Mouse (Mus musculus): Measurements from ENCODE around the gene Sirt2. TPM values are rescaled to one million over a fixed set of nuclear protein-coding genes. Genes with fewer than 3 reads are reported as not detected.

The Sirt2 gene
- total and polyA plus RNA-seq, 3 experiments, result 34.1 to 103 (median 60.0) TPM

- DNase-seq (ENCODE audit: low spot score), result peak; percentile 96
- TF ChIP-seq TAL1 (conservative IDR thresholded peaks at IDR 0.05; ENCODE audit: low read depth, low read length) (no peak), GATA2 (IDR thresholded peaks at IDR 0.05; ENCODE audit: borderline replicate concordance, low read depth, low read length) (no peak), GATA1 (IDR thresholded peaks at IDR 0.05; ENCODE audit: borderline replicate concordance, low read length) (no peak), CTCF (IDR thresholded peaks at IDR 0.05; ENCODE audit: low read depth, low read length) (no peak), POLR2AphosphoS5 (IDR thresholded peaks at IDR 0.05; ENCODE audit: insufficient replicate concordance, low read depth, low read length) (no peak)
- Histone ChIP-seq H3K4me3 (ENCODE audit: low read depth, low read length) (peak overlapping the region; percentile 91), H3K36me3 (replicated peaks) (peaks cover 37% of the 10 kb centered on the region), H3K9me3 (replicated peaks) (no peaks in the 10 kb centered on the region), H3K4me1 (ENCODE audit: insufficient read depth, low read depth, low read length) (peaks cover 61% of the 10 kb centered on the region), H3K27me3 (ENCODE audit: insufficient read depth, low read length) (no peaks in the 10 kb centered on the region)
- ATAC-seq (ENCODE audit: extremely low read depth, insufficient number of reproducible peaks, low FRiP score, poor library complexity, severe bottlenecking), result peak; percentile 81
Observed at GRCm38 (mm10) chr7:28810107-28811066, 43.9 kb downstream of the Sirt2 start.

GRCm38 (mm10) chr7:28811228-28811627, 44.7 kb downstream of the Sirt2 start:
- TF ChIP-seq CTCF (IDR thresholded peaks at IDR 0.05; ENCODE audit: low read depth, low read length) (no peak), TAL1 (conservative IDR thresholded peaks at IDR 0.05; ENCODE audit: low read depth, low read length) (no peak), POLR2AphosphoS5 (IDR thresholded peaks at IDR 0.05; ENCODE audit: insufficient replicate concordance, low read depth, low read length) (no peak), GATA1 (IDR thresholded peaks at IDR 0.05; ENCODE audit: borderline replicate concordance, low read length) (no peak), GATA2 (IDR thresholded peaks at IDR 0.05; ENCODE audit: borderline replicate concordance, low read depth, low read length) (no peak)
- Histone ChIP-seq H3K36me3 (replicated peaks) (peaks cover 46% of the 10 kb centered on the region), H3K27me3 (ENCODE audit: insufficient read depth, low read length) (no peaks in the 10 kb centered on the region), H3K4me1 (ENCODE audit: insufficient read depth, low read depth, low read length) (peaks cover 69% of the 10 kb centered on the region), H3K9me3 (replicated peaks) (no peaks in the 10 kb centered on the region), H3K4me3 (ENCODE audit: low read depth, low read length) (peak overlapping the region; percentile 91)
- DNase-seq (ENCODE audit: low spot score) (peak; percentile 80), ATAC-seq (ENCODE audit: extremely low read depth, insufficient number of reproducible peaks, low FRiP score, poor library complexity, severe bottlenecking) (no peak)

- H3K9me3 ChIP-seq (replicated peaks), result no peaks in the 10 kb centered on the region
- peak overlapping the region; percentile 91 for H3K4me3 ChIP-seq (ENCODE audit: low read depth, low read length)
- no peak for TF ChIP-seq GATA1 (IDR thresholded peaks at IDR 0.05; ENCODE audit: borderline replicate concordance, low read length)
- TF ChIP-seq CTCF (IDR thresholded peaks at IDR 0.05; ENCODE audit: low read depth, low read length), result no peak
- TF ChIP-seq TAL1 (conservative IDR thresholded peaks at IDR 0.05; ENCODE audit: low read depth, low read length), result no peak
- no peak for TF ChIP-seq GATA2 (IDR thresholded peaks at IDR 0.05; ENCODE audit: borderline replicate concordance, low read depth, low read length)
- TF ChIP-seq POLR2AphosphoS5 (IDR thresholded peaks at IDR 0.05; ENCODE audit: insufficient replicate concordance, low read depth, low read length), result no peak
- no peak for DNase-seq (ENCODE audit: low spot score)
- H3K36me3 ChIP-seq (replicated peaks), result peaks cover 51% of the 10 kb centered on the region
- H3K4me1 ChIP-seq (ENCODE audit: insufficient read depth, low read depth, low read length), result peaks cover 73% of the 10 kb centered on the region
- ATAC-seq (ENCODE audit: extremely low read depth, insufficient number of reproducible peaks, low FRiP score, poor library complexity, severe bottlenecking), result no peak
- H3K27me3 ChIP-seq (ENCODE audit: insufficient read depth, low read length), result no peaks in the 10 kb centered on the region
Observed at GRCm38 (mm10) chr7:28811640-28812275, 45.2 kb downstream of the Sirt2 start.

GRCm38 (mm10) chr7:28812436-28812835, 45.9 kb downstream of the Sirt2 start:
- H3K9me3 ChIP-seq (replicated peaks), result no peaks in the 10 kb centered on the region
- TF ChIP-seq POLR2AphosphoS5 (IDR thresholded peaks at IDR 0.05; ENCODE audit: insufficient replicate concordance, low read depth, low read length) (no peak; the same call in 1 of the 2 replicates), CTCF (IDR thresholded peaks at IDR 0.05; ENCODE audit: low read depth, low read length) (no peak)
- ATAC-seq (ENCODE audit: extremely low read depth, insufficient number of reproducible peaks, low FRiP score, poor library complexity, severe bottlenecking) (no peak), DNase-seq (ENCODE audit: low spot score) (no peak)
- peak overlapping the region; percentile 91 for H3K4me3 ChIP-seq (ENCODE audit: low read depth, low read length)
- peaks cover 58% of the 10 kb centered on the region for H3K36me3 ChIP-seq (replicated peaks)
- no peaks in the 10 kb centered on the region for H3K27me3 ChIP-seq (ENCODE audit: insufficient read depth, low read length)
- H3K4me1 ChIP-seq (ENCODE audit: insufficient read depth, low read depth, low read length), result peaks cover 76% of the 10 kb centered on the region

GRCm38 (mm10) chr7:28812949-28813348, 46.4 kb downstream of the Sirt2 start:
- Histone ChIP-seq H3K27me3 (ENCODE audit: insufficient read depth, low read length) (no peaks in the 10 kb centered on the region), H3K9me3 (replicated peaks) (no peaks in the 10 kb centered on the region), H3K4me3 (ENCODE audit: low read depth, low read length) (peak overlapping the region; percentile 91; the same call in 1 of the 2 replicates), H3K36me3 (replicated peaks) (peaks cover 63% of the 10 kb centered on the region), H3K4me1 (ENCODE audit: insufficient read depth, low read depth, low read length) (peaks cover 76% of the 10 kb centered on the region)
- ATAC-seq (ENCODE audit: extremely low read depth, insufficient number of reproducible peaks, low FRiP score, poor library complexity, severe bottlenecking) (no peak), DNase-seq (ENCODE audit: low spot score) (no peak)
- TF ChIP-seq TAL1 (conservative IDR thresholded peaks at IDR 0.05; ENCODE audit: low read depth, low read length) (no peak), GATA1 (IDR thresholded peaks at IDR 0.05; ENCODE audit: borderline replicate concordance, low read length) (no peak), GATA2 (IDR thresholded peaks at IDR 0.05; ENCODE audit: borderline replicate concordance, low read depth, low read length) (no peak), CTCF (IDR thresholded peaks at IDR 0.05; ENCODE audit: low read depth, low read length) (no peak), POLR2AphosphoS5 (IDR thresholded peaks at IDR 0.05; ENCODE audit: insufficient replicate concordance, low read depth, low read length) (no peak; the same call in 1 of the 2 replicates)

Data from G1E (cell line).